Mouse (Mus musculus): ENCODE measurements at regions not wholly inside any gene's neighbourhood (a gene's known extent, or its start where the extent isn't known, plus 50 kb on each side); places are given as distances from the start of the nearest gene placed in this dataset.

- no peak for DNase-seq
Observed at GRCm38 (mm10) chr5:126967076-126967475, 274.5 kb upstream of the Tmem132c start.

GRCm38 (mm10) chr5:126969373-126969772 is 272.2 kb upstream of the Tmem132c start:
- DNase-seq: no peak

- no peak for DNase-seq
Observed at GRCm38 (mm10) chr5:126971284-126971683, 270.3 kb upstream of the Tmem132c start.

- DNase-seq: no peak
Observed at GRCm38 (mm10) chr5:126971981-126972380, 269.6 kb upstream of the Tmem132c start.

- no peak for DNase-seq
Observed at GRCm38 (mm10) chr5:126973425-126973824, 268.2 kb upstream of the Tmem132c start.

GRCm38 (mm10) chr5:126974565-126974964 is 267.0 kb upstream of the Tmem132c start:
- no peak for DNase-seq

- DNase-seq: no peak
Observed at GRCm38 (mm10) chr5:126995577-126995976, 246.0 kb upstream of the Tmem132c start.

- DNase-seq: no peak
Observed at GRCm38 (mm10) chr5:127014166-127014565, 227.4 kb upstream of the Tmem132c start.

GRCm38 (mm10) chr5:127016467-127017060 is 225.0 kb upstream of the Tmem132c start:
- DNase-seq: no peak

- DNase-seq: no peak
Observed at GRCm38 (mm10) chr5:127017971-127018370, 223.6 kb upstream of the Tmem132c start.

GRCm38 (mm10) chr5:127036472-127036871 is 205.1 kb upstream of the Tmem132c start:
- DNase-seq: no peak

- no peak for DNase-seq
Observed at GRCm38 (mm10) chr5:127057770-127058169, 183.8 kb upstream of the Tmem132c start.

- DNase-seq: no peak
Observed at GRCm38 (mm10) chr5:127074327-127074726, 167.3 kb upstream of the Tmem132c start.
